Mouse (Mus musculus) embryonic stem cell, embryonic (primary cell): ENCODE measurements at regions not wholly inside any gene's neighbourhood (a gene's known extent, or its start where the extent isn't known, plus 50 kb on each side); places are given as distances from the start of the nearest gene placed in this dataset.

Source experiments
- CTCF ChIA-PET, 4 experiments: fragments of 300-600 bp in 2 of 4; fragments of 350-600 bp in 2 of 4; sonication (Branson Sonifier 250); formaldehyde crosslinking; loops; one replicate each; lab custom pipeline; 2022; ENCODE audit warnings: inconsistent platforms in 2 of 4; lab: Charles Lee
- POLR2A ChIA-PET, 4 experiments: fragments of 300-600 bp in 2 of 4; fragments of 350-600 bp in 2 of 4; sonication (Branson Sonifier 250); formaldehyde crosslinking; loops; one replicate each; lab custom pipeline; 2022; ENCODE audit warnings: antibody characterized with exemption in 4 of 4, inconsistent platforms in 1 of 4; lab: Charles Lee

DNA sequence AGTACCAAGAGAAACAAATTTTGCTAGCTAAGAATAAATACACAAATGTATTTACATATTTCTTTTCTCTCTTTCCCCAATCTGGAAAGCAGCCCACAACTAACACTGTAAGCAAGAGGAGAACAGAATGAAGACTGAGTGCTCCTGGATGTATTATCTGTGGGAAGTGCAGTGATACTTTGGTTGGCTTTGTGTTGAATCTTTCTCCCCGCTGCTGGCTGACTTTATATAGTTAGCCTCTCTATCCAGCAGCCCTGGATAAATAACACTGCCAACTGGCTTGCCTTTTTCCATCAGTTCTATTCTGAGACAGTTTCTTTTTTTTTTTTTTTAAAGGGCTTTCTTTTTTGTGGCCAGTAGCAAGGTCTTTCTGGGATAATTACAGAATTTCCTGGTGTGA is 366.0 kb upstream of the Frg1 start:
- ChIA-PET POLR2A (no interaction called here), CTCF (no interaction called here)

- ChIA-PET POLR2A (no interaction called here), CTCF (no interaction called here)
These were observed 362.6 kb upstream of the Frg1 start for GRCm38 (mm10) chr8:41779459-41779858.

DNA sequence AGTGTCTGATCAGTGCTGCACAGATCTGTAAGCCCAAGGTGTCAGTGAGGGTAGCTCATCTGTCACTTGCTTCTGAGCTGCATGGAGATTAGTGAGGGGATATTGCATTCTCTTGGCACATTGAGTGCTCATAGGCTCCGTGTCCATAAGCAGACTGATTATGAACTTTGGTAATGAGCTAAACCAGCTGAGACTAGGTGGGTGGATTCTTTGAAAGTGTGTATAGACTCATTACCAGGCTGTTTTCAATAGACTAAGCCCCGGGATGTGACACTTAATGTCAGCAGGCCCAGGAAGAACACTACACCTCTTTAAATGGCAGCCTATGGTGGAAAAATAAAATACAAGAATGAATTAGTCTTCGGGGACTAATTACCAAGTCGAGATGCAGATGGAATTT is 354.9 kb upstream of the Frg1 start:
- POLR2A ChIA-PET = no interaction called here
- CTCF ChIA-PET = no interaction called here

DNA sequence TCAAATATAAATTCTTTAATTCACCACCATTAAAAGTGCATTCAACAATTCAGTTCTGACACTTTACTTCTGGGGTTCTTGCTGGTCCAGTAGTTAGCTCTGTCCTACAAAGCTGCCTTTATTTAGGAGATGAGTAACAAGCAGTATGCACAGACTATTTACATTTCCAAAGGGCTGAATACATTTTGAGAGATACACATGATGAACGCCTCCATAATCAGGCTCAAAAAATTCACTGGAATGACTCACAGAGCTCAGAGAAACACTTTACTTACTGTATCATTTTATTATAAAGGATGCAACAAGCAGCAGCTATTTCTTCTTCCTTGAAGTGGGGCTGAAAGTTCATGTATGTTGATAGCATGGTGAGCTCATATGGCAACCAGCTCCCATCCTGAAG is 336.6 kb upstream of the Frg1 start:
- POLR2A ChIA-PET = no interaction called here
- CTCF ChIA-PET = no interaction called here

DNA sequence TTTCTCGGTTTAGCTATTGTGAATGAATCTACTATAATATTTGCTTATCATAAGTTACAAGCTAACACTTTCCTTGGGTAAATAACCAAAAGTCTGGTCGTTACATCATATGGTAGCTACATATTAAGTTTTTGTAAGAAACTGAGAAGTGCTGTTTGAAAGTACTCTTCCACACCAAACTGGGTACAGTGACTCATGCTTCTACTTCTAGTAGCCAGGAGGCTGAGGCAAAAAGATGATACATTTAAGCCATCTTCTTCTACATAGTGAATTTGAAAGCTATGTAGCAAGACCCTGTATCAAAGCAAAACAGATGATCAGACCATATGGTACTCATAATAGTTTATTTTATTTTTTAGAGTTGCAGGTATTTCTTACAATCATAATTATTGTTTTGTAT is 335.8 kb upstream of the Frg1 start:
- ChIA-PET POLR2A (no interaction called here), CTCF (interaction anchor here in 1 of 4 experiments (0.5 kb wide), 1 partner anchor 163 kb away, joined by 9 read pairs; no protein-coding TSS in a partner anchor)

GRCm38 (mm10) chr8:41747024-41747423 is 330.1 kb upstream of the Frg1 start:
- ChIA-PET CTCF (no interaction called here), POLR2A (no interaction called here)

DNA sequence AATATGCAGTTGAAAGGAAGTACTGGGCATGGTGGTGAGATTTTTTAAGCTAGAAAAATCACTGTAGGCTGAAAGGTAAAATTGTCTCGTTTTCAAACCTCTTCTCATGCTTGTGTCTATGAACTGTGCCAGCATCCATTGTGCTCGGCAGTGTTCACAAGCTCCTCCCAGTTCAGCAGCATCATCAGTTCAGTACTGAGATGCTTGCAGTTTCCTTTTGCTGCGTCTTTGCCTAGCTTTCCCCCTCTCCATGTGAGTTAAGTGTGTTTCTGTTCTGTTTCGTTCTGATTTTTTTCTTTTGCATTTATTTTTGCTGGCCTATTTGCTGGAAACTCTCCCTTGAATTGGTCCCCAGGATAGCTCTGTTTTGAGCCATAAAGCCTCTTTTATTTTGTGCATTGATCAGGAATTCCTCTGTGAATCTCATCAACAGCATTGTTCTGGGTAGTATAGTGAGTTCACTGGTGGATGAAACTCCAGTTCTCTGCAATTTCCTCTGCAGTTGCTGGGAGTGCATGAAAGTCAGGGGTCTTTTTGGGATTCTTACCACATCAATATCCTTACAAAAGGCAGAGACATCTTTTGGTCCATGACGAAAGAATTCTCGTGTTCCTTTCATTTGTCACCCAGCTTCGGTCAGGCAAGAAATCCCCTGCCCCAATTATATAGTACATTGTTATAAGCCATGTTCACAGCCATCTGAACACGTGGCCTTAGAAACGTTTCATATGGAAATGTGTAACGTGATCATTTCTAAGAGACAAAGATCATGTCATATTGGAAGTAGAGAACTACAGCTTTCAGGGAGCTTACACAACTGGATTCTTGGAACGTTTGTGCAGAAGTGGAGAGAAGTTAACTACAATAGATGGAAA is 326.2 kb upstream of the Frg1 start:
- ChIA-PET POLR2A (interaction anchor here in 1 of 4 experiments (0.6 kb wide), 1 partner anchor 35 kb away, joined by 3 read pairs; no protein-coding TSS in a partner anchor), CTCF (no interaction called here)

DNA sequence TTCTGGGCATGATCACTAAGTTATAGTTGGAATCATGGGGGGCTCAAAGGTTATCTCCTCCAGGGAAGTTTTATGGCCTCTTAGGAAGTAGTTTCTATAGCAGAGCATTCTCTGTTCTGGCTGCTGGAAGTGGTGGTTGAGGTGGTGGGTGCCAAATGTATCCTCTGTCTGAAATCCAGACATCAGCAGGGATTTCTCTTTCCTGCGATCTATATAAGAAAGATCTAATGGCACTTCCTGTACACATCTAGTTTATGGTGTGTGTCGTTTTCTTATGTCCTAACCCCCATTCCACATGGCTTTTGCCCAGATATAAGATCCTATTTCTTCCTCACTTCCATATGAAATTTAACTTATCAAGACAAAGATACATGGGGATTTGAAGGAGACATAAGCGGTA is 300.1 kb upstream of the Frg1 start:
- ChIA-PET POLR2A (no interaction called here), CTCF (no interaction called here)

GRCm38 (mm10) chr8:41713634-41714330 is 296.9 kb upstream of the Frg1 start:
- ChIA-PET CTCF (interaction anchor here in 1 of 4 experiments (0.7 kb wide), 1 partner anchor 699 kb away, joined by 4 read pairs; no protein-coding TSS in a partner anchor), POLR2A (no interaction called here)

- ChIA-PET CTCF (interaction anchor here in 1 of 4 experiments (0.6 kb wide), 1 partner anchor 1543 kb away, joined by 4 read pairs; no protein-coding TSS in a partner anchor), POLR2A (interaction anchor here in 1 of 4 experiments (0.6 kb wide), 1 partner anchor 1620 kb away, joined by 3 read pairs; no protein-coding TSS in a partner anchor)
These were observed 287.4 kb upstream of the Frg1 start for GRCm38 (mm10) chr8:41703927-41704924.
